Mouse (Mus musculus) liver, embryonic 12.5 days (tissue): ENCODE measurements around the gene Fez1. TPM values are rescaled to one million over a fixed set of nuclear protein-coding genes. Genes with fewer than 3 reads are reported as not detected.

Experiments used
- ATAC-seq: fragments of 200-750 bp; cut with Nextera tagmentation; 2 replicates; pipeline ENCODE4 v1.8.0; 2017; ENCODE audit warnings: moderate number of reproducible peaks, mild to moderate bottlenecking, moderate library complexity
- H3K27ac ChIP-seq: fragments of 300-500 bp; sonication (generic); 2 replicates; pipeline ENCODE4 v1.5.1; 2016; ENCODE audit warnings: mild to moderate bottlenecking
- H3K27me3 ChIP-seq: fragments of 300-500 bp; sonication (generic); replicated peaks from 2 replicates; pipeline ENCODE4 v1.6.1; 2016; ENCODE audit warnings: mild to moderate bottlenecking, moderate library complexity
- H3K36me3 ChIP-seq: fragments of 300-500 bp; sonication (generic); 2 replicates; pipeline ENCODE4 v1.6.1; 2016; ENCODE audit warnings: mild to moderate bottlenecking, moderate library complexity
- H3K4me1 ChIP-seq: fragments of 300-500 bp; sonication (generic); 2 replicates; pipeline ENCODE4 v1.6.1; 2016
- H3K4me2 ChIP-seq: fragments of 300-500 bp; sonication (generic); 2 replicates; pipeline ENCODE4 v1.6.1; 2016; ENCODE audit warnings: mild to moderate bottlenecking, moderate library complexity
- H3K4me3 ChIP-seq: fragments of 300-500 bp; sonication (generic); 2 replicates; pipeline ENCODE4 v1.5.1; 2016; ENCODE audit warnings: mild to moderate bottlenecking, moderate library complexity
- H3K9ac ChIP-seq: fragments of 300-500 bp; sonication (generic); 2 replicates; pipeline ENCODE4 v1.6.1; 2016; ENCODE audit warnings: mild to moderate bottlenecking, moderate library complexity
- H3K9me3 ChIP-seq: fragments of 300-500 bp; sonication (generic); replicated peaks from 2 replicates; pipeline ENCODE4 v1.6.1; 2016; ENCODE audit warnings: mild to moderate bottlenecking, moderate library complexity
- WGBS: fragments of 180-500 bp; shearing (Covaris S2); methylation state at CpG from one replicate; pipeline ENCODE4 v1.1.7; 2016; ENCODE audit not compliant: insufficient replicate concordance; 5-methylcytosine and 5-hydroxymethylcytosine counted together
- polyA plus RNA-seq: library from polyadenylated mRNA; unstranded; fragments of >200 nt; fragmentation: Nextera tagmentation; extraction: Ambion mirVana; gene quantifications from 2 replicates; pipeline ENCODE4 v1.2.1, GENCODE M21; 2016

Gene Fez1
- polyA plus RNA-seq, 1 experiment from 2014 or later = 0.82 TPM

- Histone ChIP-seq H3K27me3 (no peaks in the 10 kb centered on the region), H3K4me2 (no peak overlapping the region), H3K27ac (no peak overlapping the region), H3K9me3 (no peaks in the 10 kb centered on the region), H3K9ac (no peak overlapping the region), H3K36me3 (no peaks in the 10 kb centered on the region), H3K4me1 (no peaks in the 10 kb centered on the region), H3K4me3 (no peak overlapping the region)
- WGBS = 71% methylated on average over 2 of the region's 2 CpGs
- ATAC-seq = no peak
Observed at GRCm38 (mm10) chr9:36848661-36849060, 27.0 kb downstream of the Fez1 start.

GRCm38 (mm10) chr9:36850091-36850490, 28.4 kb downstream of the Fez1 start:
- no peak overlapping the region for H3K4me2 ChIP-seq
- no peaks in the 10 kb centered on the region for H3K27me3 ChIP-seq
- no peak overlapping the region for H3K4me3 ChIP-seq
- H3K4me1 ChIP-seq = no peaks in the 10 kb centered on the region
- 47% methylated on average over 1 of the region's 1 CpGs for WGBS
- ATAC-seq = no peak
- no peak overlapping the region for H3K9ac ChIP-seq
- no peak overlapping the region for H3K27ac ChIP-seq
- H3K36me3 ChIP-seq = no peaks in the 10 kb centered on the region
- no peaks in the 10 kb centered on the region for H3K9me3 ChIP-seq

- H3K4me2 ChIP-seq = no peak overlapping the region
- H3K27me3 ChIP-seq = no peaks in the 10 kb centered on the region
- H3K9ac ChIP-seq = no peak overlapping the region
- H3K4me3 ChIP-seq = no peak overlapping the region
- no peaks in the 10 kb centered on the region for H3K9me3 ChIP-seq
- no peaks in the 10 kb centered on the region for H3K36me3 ChIP-seq
- 52% methylated on average over 2 of the region's 2 CpGs for WGBS
- no peak overlapping the region for H3K27ac ChIP-seq
- ATAC-seq = no peak
- no peaks in the 10 kb centered on the region for H3K4me1 ChIP-seq
Observed at GRCm38 (mm10) chr9:36852175-36852574, 30.5 kb downstream of the Fez1 start.

- WGBS = 55% methylated on average over 2 of the region's 2 CpGs
- H3K4me3 ChIP-seq = no peak overlapping the region
Observed at GRCm38 (mm10) chr9:36856351-36856750, 34.7 kb downstream of the Fez1 start.

GRCm38 (mm10) chr9:36857476-36858117, 35.9 kb downstream of the Fez1 start:
- Histone ChIP-seq H3K4me3 (no peak overlapping the region), H3K9me3 (no peaks in the 10 kb centered on the region)
- WGBS = 17% methylated on average over 8 of the region's 8 CpGs

More at GRCm38 (mm10) chr9:36856351-36856750, 34.7 kb downstream of the Fez1 start:
- Histone ChIP-seq H3K27ac (no peak overlapping the region), H3K4me1 (no peaks in the 10 kb centered on the region), H3K9me3 (no peaks in the 10 kb centered on the region), H3K4me2 (no peak overlapping the region), H3K27me3 (no peaks in the 10 kb centered on the region), H3K36me3 (no peaks in the 10 kb centered on the region), H3K9ac (no peak overlapping the region)
- ATAC-seq = no peak

GRCm38 (mm10) chr9:36858677-36859076, 37.0 kb downstream of the Fez1 start:
- no peak overlapping the region for H3K27ac ChIP-seq
- no peaks in the 10 kb centered on the region for H3K36me3 ChIP-seq
- H3K4me2 ChIP-seq = no peak overlapping the region
- no peak for ATAC-seq
- no peaks in the 10 kb centered on the region for H3K4me1 ChIP-seq
- H3K9ac ChIP-seq = no peak overlapping the region
- H3K4me3 ChIP-seq = no peak overlapping the region
- 29% methylated on average over 4 of the region's 4 CpGs for WGBS
- no peaks in the 10 kb centered on the region for H3K27me3 ChIP-seq
- no peaks in the 10 kb centered on the region for H3K9me3 ChIP-seq

More at GRCm38 (mm10) chr9:36857476-36858117, 35.9 kb downstream of the Fez1 start:
- Histone ChIP-seq H3K27ac (no peak overlapping the region), H3K4me1 (no peaks in the 10 kb centered on the region), H3K9ac (no peak overlapping the region), H3K4me2 (no peak overlapping the region), H3K27me3 (no peaks in the 10 kb centered on the region), H3K36me3 (no peaks in the 10 kb centered on the region)
- ATAC-seq = no peak

GRCm38 (mm10) chr9:36862576-36862975, 40.9 kb downstream of the Fez1 start:
- no peak overlapping the region for H3K4me2 ChIP-seq
- no peak overlapping the region for H3K27ac ChIP-seq
- ATAC-seq = no peak
- no peaks in the 10 kb centered on the region for H3K27me3 ChIP-seq
- no peaks in the 10 kb centered on the region for H3K36me3 ChIP-seq
- WGBS = 25% methylated on average over 2 of the region's 2 CpGs
- H3K9me3 ChIP-seq = no peaks in the 10 kb centered on the region
- H3K4me3 ChIP-seq = no peak overlapping the region
- no peak overlapping the region for H3K9ac ChIP-seq
- no peaks in the 10 kb centered on the region for H3K4me1 ChIP-seq

GRCm38 (mm10) chr9:36863694-36864093, 42.0 kb downstream of the Fez1 start:
- no peak overlapping the region for H3K4me3 ChIP-seq
- H3K36me3 ChIP-seq = no peaks in the 10 kb centered on the region
- no peak for ATAC-seq
- 35% methylated on average over 3 of the region's 3 CpGs for WGBS
- H3K9ac ChIP-seq = no peak overlapping the region
- H3K27me3 ChIP-seq = no peaks in the 10 kb centered on the region
- no peak overlapping the region for H3K4me2 ChIP-seq
- H3K9me3 ChIP-seq = no peaks in the 10 kb centered on the region
- no peaks in the 10 kb centered on the region for H3K4me1 ChIP-seq
- no peak overlapping the region for H3K27ac ChIP-seq

GRCm38 (mm10) chr9:36864862-36865813, 43.5 kb downstream of the Fez1 start:
- H3K4me1 ChIP-seq = no peaks in the 10 kb centered on the region
- H3K9me3 ChIP-seq = no peaks in the 10 kb centered on the region
- H3K4me3 ChIP-seq = no peak overlapping the region
- no peak overlapping the region for H3K27ac ChIP-seq
- ATAC-seq = no peak
- no peak overlapping the region for H3K9ac ChIP-seq
- no peaks in the 10 kb centered on the region for H3K36me3 ChIP-seq
- H3K4me2 ChIP-seq = no peak overlapping the region
- no peaks in the 10 kb centered on the region for H3K27me3 ChIP-seq
- WGBS = 39% methylated on average over 4 of the region's 4 CpGs

- Histone ChIP-seq H3K4me1 (no peaks in the 10 kb centered on the region), H3K4me2 (no peak overlapping the region), H3K4me3 (no peak overlapping the region), H3K27ac (no peak overlapping the region), H3K36me3 (no peaks in the 10 kb centered on the region), H3K9ac (no peak overlapping the region), H3K27me3 (no peaks in the 10 kb centered on the region), H3K9me3 (no peaks in the 10 kb centered on the region)
- no peak for ATAC-seq
- WGBS = 71% methylated on average over 6 of the region's 6 CpGs
Observed at GRCm38 (mm10) chr9:36868662-36869061, 47.0 kb downstream of the Fez1 start.

- H3K27me3 ChIP-seq = no peaks in the 10 kb centered on the region
- WGBS = 0% methylated on average over 1 of the region's 1 CpGs
- no peak overlapping the region for H3K27ac ChIP-seq
- H3K36me3 ChIP-seq = no peaks in the 10 kb centered on the region
- no peaks in the 10 kb centered on the region for H3K9me3 ChIP-seq
- H3K4me2 ChIP-seq = no peak overlapping the region
- no peak overlapping the region for H3K4me3 ChIP-seq
- no peaks in the 10 kb centered on the region for H3K4me1 ChIP-seq
- ATAC-seq = no peak
- H3K9ac ChIP-seq = no peak overlapping the region
Observed at GRCm38 (mm10) chr9:36870263-36870662, 48.6 kb downstream of the Fez1 start.

GRCm38 (mm10) chr9:36873796-36874195, 52.1 kb downstream of the Fez1 start:
- Histone ChIP-seq H3K27me3 (no peaks in the 10 kb centered on the region), H3K9ac (no peak overlapping the region), H3K4me2 (no peak overlapping the region), H3K4me3 (no peak overlapping the region), H3K9me3 (no peaks in the 10 kb centered on the region), H3K36me3 (no peaks in the 10 kb centered on the region), H3K27ac (no peak overlapping the region), H3K4me1 (no peaks in the 10 kb centered on the region)
- ATAC-seq = no peak
- 65% methylated on average over 2 of the region's 2 CpGs for WGBS
